Mouse (Mus musculus) limb, embryonic 14.5 days (tissue): Measurements from ENCODE around the gene Fbxl2. TPM values are rescaled to one million over a fixed set of nuclear protein-coding genes. Genes with fewer than 3 reads are reported as not detected.

Source experiments
- ATAC-seq: fragments of 200-750 bp; cut with Nextera tagmentation; 2 replicates; pipeline ENCODE4 v1.8.0; 2017; ENCODE audit warnings: low read depth, moderate number of reproducible peaks, moderate TSS enrichment; ENCODE audit not compliant: low FRiP score
- DNase-seq: peaks from one replicate; pipeline ENCODE4 v3.0.0-alpha.2; 2015; ENCODE audit warnings: low spot score
- H3K27ac ChIP-seq: fragments of 300-500 bp; sonication (generic); replicated peaks from 2 replicates; pipeline ENCODE4 v1.5.1; 2014; ENCODE audit warnings: low read depth, mild to moderate bottlenecking, low read length, moderate library complexity, mixed read lengths
- H3K27me3 ChIP-seq: fragments of 300-500 bp; sonication (generic); 2 replicates; pipeline ENCODE4 v1.6.1; 2014; ENCODE audit warnings: low read length, mixed read lengths; ENCODE audit not compliant: control insufficient read depth, insufficient read depth
- H3K36me3 ChIP-seq: fragments of 300-500 bp; sonication (generic); 2 replicates; pipeline ENCODE4 v1.6.1; 2014; ENCODE audit warnings: mild to moderate bottlenecking, low read length, moderate library complexity, mixed read lengths; ENCODE audit not compliant: control insufficient read depth, insufficient read depth
- H3K4me1 ChIP-seq: fragments of 300-500 bp; sonication (generic); 2 replicates; pipeline ENCODE4 v1.6.1; 2014; ENCODE audit warnings: antibody characterized with exemption, low read length, mixed read lengths; ENCODE audit not compliant: control insufficient read depth, insufficient read depth
- H3K4me2 ChIP-seq: fragments of 300-500 bp; sonication (generic); replicated peaks from 2 replicates; pipeline ENCODE4 v1.6.1; 2014; ENCODE audit warnings: low read depth, mild to moderate bottlenecking, low read length, moderate library complexity; ENCODE audit not compliant: severe bottlenecking
- H3K4me3 ChIP-seq: fragments of 300-500 bp; sonication (generic); replicated peaks from 2 replicates; pipeline ENCODE4 v1.5.1; 2014; ENCODE audit warnings: low read length
- H3K9ac ChIP-seq: fragments of 300-500 bp; sonication (generic); 2 replicates; pipeline ENCODE4 v1.6.1; 2014; ENCODE audit warnings: mild to moderate bottlenecking, low read depth, low read length, moderate library complexity; ENCODE audit not compliant: severe bottlenecking
- H3K9me3 ChIP-seq: fragments of 300-500 bp; sonication (generic); 2 replicates; pipeline ENCODE4 v1.6.1; 2016; ENCODE audit warnings: low read length; ENCODE audit not compliant: control insufficient read depth
- POLR2A ChIP-seq: fragments of 200-500 bp; IDR thresholded peaks from 2 replicates; pipeline ENCODE4 v1.8.0; 2012; ENCODE audit warnings: inconsistent platforms, mild to moderate bottlenecking, moderate library complexity, borderline replicate concordance; ENCODE audit not compliant: insufficient read depth, insufficient read length; ENCODE audit errors: extremely low read depth
- WGBS: fragments of 180-500 bp; shearing (Covaris S2); extraction: QIAGEN DNeasy Blood & Tissue Kit; methylation state at CpG from one replicate; pipeline ENCODE4 v1.1.7; 2014; 5-methylcytosine and 5-hydroxymethylcytosine counted together
- polyA plus RNA-seq, 2 experiments: library from polyadenylated mRNA; depleted of rRNA in 1 of 2; stranded (reverse) in 1 of 2; unstranded in 1 of 2; fragments of >200 nt; fragmentation: Nextera tagmentation in 1 of 2; extraction: Ambion mirVana in 1 of 2; gene quantifications; 2 replicates each; pipeline versions ENCODE4 v1.2.1 to v1.2.3; 2012 to 2014

Fbxl2 gene
- polyA plus RNA-seq, 2 experiments = 4.6 to 8.3 TPM

DNA sequence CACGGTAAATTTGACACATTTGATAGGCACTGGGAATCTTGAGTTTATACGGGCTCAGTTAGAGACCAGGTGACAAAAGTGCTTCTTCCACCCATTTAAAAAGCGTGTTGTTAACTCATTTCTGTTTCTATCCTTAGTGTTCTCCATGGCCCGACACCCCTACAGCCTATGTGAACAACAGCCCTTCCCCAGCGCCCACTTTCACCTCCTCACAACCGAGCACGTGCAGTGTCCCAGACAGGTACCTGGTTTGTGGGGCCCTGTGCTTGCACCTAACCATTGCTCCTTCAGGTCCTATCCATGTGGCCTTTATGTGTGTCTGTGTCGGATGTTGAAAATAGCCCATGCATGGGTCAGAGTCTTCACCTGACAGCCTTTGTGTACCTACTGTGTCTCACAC lies 81.6 kb downstream of the Fbxl2 start:
- 92% methylated on average over 8 of the region's 8 CpGs for WGBS
- H3K36me3 ChIP-seq = peaks cover 80% of the 10 kb centered on the region

DNA sequence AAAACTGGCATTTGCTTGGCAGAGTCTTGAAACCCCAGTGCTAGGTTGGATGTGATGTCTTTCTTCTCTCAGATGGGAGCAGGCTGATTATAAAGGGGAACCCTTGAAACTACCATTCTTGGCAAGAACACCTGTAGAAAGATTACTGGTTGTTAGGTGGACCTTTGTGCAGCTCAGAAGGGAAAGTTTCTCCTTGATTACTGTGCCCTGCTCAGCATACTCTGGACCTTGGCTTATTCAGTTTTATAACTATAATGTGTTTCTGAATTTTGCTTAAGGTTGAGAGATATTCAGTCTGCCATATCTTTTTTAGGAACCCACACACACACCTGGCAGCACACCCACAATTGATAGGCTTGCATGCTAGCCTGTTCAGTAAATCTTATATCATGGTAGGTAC lies 82.3 kb downstream of the Fbxl2 start:
- Histone ChIP-seq H3K4me3 (no peak overlapping the region), H3K9ac (no peak overlapping the region), H3K27me3 (no peaks in the 10 kb centered on the region), H3K27ac (no peak overlapping the region), H3K4me1 (no peaks in the 10 kb centered on the region), H3K4me2 (no peak overlapping the region), H3K36me3 (peaks cover 79% of the 10 kb centered on the region), H3K9me3 (no peaks in the 10 kb centered on the region)
- no peak for DNase-seq
- ATAC-seq = no peak
- no peak for TF ChIP-seq POLR2A

More for the DNA sequence above, 81.6 kb downstream of the Fbxl2 start:
- Histone ChIP-seq H3K9me3 (no peaks in the 10 kb centered on the region), H3K9ac (no peak overlapping the region), H3K27ac (no peak overlapping the region), H3K4me3 (no peak overlapping the region), H3K27me3 (no peaks in the 10 kb centered on the region), H3K4me1 (no peaks in the 10 kb centered on the region), H3K4me2 (no peak overlapping the region)
- no peak for DNase-seq
- no peak for TF ChIP-seq POLR2A
- no peak for ATAC-seq

DNA sequence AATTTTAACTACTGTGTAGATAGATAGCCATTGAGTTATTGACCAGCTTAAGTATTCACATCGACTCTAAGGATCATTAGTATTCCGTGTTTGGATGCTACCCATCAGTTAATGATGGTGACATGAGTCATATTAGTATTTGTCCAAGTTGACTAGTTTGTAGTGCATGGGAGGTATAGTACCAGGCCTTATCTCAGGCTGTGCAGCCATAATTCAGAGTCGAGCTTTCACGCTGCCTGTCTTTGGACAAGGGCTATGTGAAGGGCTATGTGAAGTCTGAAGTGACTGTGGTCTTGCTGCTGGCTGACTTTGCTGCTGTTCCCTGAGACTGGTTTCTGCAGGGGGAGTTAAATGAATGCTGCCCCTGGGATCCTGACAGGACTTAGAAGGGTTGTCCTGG lies 88.2 kb downstream of the Fbxl2 start:
- ATAC-seq = no peak
- Histone ChIP-seq H3K4me3 (no peak overlapping the region), H3K36me3 (peaks cover 70% of the 10 kb centered on the region), H3K27ac (no peak overlapping the region), H3K27me3 (no peaks in the 10 kb centered on the region), H3K9me3 (no peaks in the 10 kb centered on the region), H3K9ac (no peak overlapping the region), H3K4me2 (no peak overlapping the region), H3K4me1 (no peaks in the 10 kb centered on the region)
- WGBS = 97% methylated on average over 4 of the region's 4 CpGs
- TF ChIP-seq POLR2A = no peak
- DNase-seq = no peak

GRCm38 (mm10) chr9:113947216-113947615 lies 98.8 kb downstream of the Fbxl2 start:
- TF ChIP-seq POLR2A = no peak
- H3K4me3 ChIP-seq = no peak overlapping the region
- no peak overlapping the region for H3K9ac ChIP-seq
- H3K36me3 ChIP-seq = peaks cover 41% of the 10 kb centered on the region
- 83% methylated on average over 1 of the region's 1 CpGs for WGBS
- no peak overlapping the region for H3K27ac ChIP-seq
- no peak overlapping the region for H3K4me2 ChIP-seq
- DNase-seq (no peak), ATAC-seq (no peak)
- no peaks in the 10 kb centered on the region for H3K27me3 ChIP-seq
- no peaks in the 10 kb centered on the region for H3K4me1 ChIP-seq
- no peaks in the 10 kb centered on the region for H3K9me3 ChIP-seq

GRCm38 (mm10) chr9:113943372-113943771 lies 102.6 kb downstream of the Fbxl2 start:
- DNase-seq (no peak), ATAC-seq (no peak)
- H3K36me3 ChIP-seq = peaks cover 27% of the 10 kb centered on the region
- 92% methylated on average over 1 of the region's 1 CpGs for WGBS
- no peak overlapping the region for H3K27ac ChIP-seq
- no peak for TF ChIP-seq POLR2A
- no peaks in the 10 kb centered on the region for H3K27me3 ChIP-seq
- H3K4me3 ChIP-seq = no peak overlapping the region
- no peak overlapping the region for H3K9ac ChIP-seq
- no peaks in the 10 kb centered on the region for H3K9me3 ChIP-seq
- no peaks in the 10 kb centered on the region for H3K4me1 ChIP-seq
- no peak overlapping the region for H3K4me2 ChIP-seq
